Mouse (Mus musculus): Measurements from ENCODE around the gene Soat2. TPM values are rescaled to one million over a fixed set of nuclear protein-coding genes. Genes with fewer than 3 reads are reported as not detected.

The Soat2 gene
- polyA plus RNA-seq, 1 experiment = 5.9 TPM

DNA sequence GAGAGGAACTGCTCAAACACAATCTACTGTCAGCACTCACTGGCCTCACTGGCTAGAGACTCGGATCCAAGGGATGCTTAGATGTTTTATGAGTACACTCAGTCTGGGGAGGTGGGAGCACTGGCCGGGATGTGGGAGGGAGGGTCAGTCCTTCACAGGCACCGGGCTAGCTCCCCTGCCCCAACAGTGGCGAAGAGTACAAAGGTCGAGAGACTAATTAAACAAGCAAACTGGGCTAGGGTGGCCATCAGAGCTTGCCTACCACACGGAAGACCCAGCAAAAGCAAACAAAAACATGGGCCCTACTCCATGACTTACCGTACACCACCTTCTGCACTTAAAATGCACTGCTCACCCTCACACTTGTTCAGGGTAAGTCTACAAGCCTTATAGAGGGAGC lies 41.4 kb downstream of the Soat2 start:
- no peak for TF ChIP-seq GATA1 (IDR thresholded peaks at IDR 0.05; ENCODE audit: low read length)

DNA sequence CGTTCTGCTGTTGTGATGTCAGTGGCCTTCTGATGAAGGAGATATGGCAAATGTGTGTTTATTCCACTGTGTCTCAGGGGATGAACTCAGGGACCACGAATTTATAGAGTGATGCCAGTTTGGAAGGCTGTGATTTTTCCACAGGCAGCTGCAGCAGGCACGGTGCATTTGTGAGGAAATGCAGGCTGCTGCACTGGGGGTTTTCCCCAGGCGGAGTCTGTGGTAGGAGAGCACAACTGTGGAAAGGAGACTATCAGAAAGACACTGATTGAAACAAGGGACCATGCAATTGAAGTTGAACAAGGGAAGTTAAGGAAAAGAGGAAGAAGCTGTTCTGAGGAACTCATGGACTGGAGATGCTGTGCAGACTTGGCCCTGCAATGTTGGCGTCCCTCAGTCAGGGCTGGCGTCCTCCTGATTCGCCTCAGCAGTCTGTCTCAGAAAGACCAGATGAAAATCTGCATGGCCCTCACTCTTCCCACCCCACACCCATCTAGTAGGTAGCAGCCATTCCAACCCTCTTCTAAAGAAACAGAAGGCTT lies 42.0 kb downstream of the Soat2 start:
- no peak for TF ChIP-seq GATA1 (IDR thresholded peaks at IDR 0.05; ENCODE audit: low read length)

DNA sequence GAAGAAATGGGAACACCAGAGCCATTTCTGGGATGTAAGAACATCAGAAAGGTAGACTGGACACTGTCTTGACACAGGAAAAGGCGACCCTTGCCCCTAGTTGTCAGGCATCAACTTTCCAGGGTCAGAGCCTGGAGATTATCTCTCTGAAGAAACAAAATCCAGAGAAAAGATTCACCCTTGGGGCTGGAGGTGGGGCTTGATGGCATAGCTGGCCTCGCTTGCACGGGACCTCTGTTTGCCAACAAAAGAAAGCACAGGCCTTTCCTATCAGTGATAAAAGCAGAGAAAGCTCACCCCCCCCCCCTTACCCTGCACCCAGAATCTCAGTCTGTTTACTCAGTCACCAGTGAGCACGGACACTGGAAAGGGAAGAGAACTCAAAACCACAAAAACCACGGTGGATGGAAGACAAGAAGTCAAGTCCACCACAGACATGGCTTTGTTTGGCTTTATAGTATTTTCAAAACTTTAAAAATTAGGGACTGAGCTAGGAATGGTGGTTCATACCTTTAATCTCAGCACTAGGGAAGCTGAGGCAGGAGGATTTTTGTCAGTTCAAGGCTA lies 42.6 kb downstream of the Soat2 start:
- TF ChIP-seq GATA1 (IDR thresholded peaks at IDR 0.05; ENCODE audit: low read length) = no peak

- TF ChIP-seq GATA1 (IDR thresholded peaks at IDR 0.05; ENCODE audit: low read length) = no peak
Observed at GRCm38 (mm10) chr15:102193652-102194051, 43.3 kb downstream of the Soat2 start.

DNA sequence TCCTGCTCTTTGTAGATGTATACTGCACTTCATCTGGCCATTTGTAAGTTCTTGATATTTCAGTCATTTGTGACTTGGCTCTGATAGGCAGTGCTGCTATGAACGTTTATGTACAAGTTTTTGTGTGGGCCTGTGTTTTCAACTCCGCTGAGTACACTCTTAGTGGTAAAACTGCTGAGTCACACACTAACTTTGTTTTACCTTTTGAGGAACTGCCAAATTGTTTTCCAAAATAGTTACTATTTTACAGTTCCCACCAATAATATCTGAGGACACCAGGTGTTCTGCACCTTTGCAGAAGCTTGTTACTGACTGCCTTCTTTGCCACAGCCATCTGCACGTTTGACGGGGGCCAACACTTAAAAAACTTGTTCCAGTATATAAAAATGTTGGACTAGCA lies 44.1 kb downstream of the Soat2 start:
- TF ChIP-seq GATA1 (IDR thresholded peaks at IDR 0.05; ENCODE audit: low read length) = no peak

GRCm38 (mm10) chr15:102195373-102195772 lies 45.0 kb downstream of the Soat2 start:
- TF ChIP-seq GATA1 (IDR thresholded peaks at IDR 0.05; ENCODE audit: low read length) = no peak

DNA sequence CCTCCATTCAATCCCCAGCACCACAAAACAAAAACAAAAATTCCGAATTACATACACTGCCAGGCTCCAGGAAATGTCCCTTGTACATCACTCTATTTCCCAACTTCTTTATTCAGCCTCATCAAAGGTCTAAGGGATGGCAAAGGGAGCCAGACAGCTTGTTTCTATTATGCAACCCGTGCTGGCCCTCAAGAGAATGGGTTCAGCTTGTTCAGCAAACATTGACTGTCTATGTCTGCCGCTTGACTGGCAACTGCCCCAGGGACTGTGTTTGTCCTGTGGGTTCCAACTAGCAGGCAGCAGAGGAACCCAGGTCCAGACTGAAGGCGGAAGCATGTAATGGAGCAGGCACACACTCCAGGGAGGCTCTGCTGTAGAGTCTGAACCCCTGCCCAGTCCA lies 48.5 kb downstream of the Soat2 start:
- TF ChIP-seq GATA1 (IDR thresholded peaks at IDR 0.05; ENCODE audit: low read length) = no peak

GRCm38 (mm10) chr15:102202971-102203834 lies 52.9 kb downstream of the Soat2 start, which contains the start of gene Zfp740:
TSS of gene Zfp740 (plus strand) at chr15:102203249.
- no peak for TF ChIP-seq GATA1 (IDR thresholded peaks at IDR 0.05; ENCODE audit: low read length)

DNA sequence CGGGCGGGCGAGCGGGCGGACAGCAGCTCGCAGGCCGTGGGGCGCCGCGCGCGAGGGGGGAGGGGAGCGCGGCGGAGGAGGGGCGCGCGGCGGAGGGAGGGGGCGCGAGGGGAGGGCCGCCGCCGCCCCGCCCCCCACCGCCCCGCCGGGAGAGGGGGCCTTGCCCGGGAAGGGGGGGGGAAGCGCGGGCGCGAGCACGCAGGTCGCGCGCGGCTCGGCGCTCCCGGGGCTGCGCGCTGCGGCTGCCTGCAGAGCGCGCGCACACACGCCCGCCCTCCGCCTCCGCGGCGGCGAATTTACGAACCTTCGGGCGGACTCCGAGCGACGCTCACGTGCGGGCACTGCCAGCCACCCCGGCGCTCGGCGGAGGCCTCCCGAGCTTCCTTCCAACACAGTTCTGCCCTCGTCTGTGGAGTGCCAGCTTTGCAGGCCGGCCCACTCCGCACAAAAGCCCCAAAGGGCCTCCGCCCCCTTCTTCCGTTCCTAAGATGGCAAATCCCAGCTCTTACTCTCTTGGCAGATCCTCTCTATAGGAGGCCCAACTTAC lies 53.6 kb downstream of the Soat2 start:
- TF ChIP-seq GATA1 (IDR thresholded peaks at IDR 0.05; ENCODE audit: low read length) = no peak

DNA sequence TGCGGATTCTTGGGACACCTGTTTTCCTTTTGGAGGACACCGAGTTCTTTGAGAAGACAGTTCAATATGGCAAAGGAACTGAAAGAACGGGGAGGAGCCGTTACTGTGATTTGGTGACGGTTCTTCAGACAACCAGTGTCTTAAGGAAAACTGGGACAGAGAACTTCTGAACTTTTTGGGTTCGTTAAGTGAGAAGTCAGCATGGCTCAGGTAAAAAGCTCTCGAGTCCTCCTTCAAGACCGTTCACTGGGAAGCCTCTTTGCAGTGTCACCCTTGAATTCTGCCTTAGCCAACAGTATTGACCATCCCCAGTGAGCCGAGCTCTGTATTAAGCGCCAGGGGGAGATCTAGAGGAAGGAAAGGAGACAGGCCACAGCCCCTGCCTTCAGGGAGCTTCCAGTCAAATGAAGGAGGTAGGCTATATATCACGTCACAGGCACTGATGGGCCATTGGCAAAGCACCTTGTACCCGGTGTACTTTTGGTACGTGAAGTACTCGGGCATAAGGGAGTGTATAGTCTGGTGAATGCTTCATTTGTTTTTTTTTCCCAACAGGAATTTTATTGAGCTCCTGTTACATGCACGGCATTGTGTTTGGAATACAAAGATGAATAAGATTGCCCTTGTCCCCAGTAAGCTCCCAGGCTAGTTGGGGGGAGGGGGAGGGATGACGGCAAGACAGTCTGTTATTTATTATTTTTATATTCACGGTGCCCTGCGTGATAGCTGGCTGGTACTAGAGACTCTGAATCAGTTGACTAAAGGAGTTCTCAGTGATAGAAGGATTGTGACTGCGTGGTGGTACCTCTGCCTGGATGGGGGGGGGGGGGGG lies 54.6 kb downstream of the Soat2 start, which contains the start of gene Csad:
Gene Csad, minus strand, starts transcription at position 51 of the 832 bp plus-strand sequence.
- TF ChIP-seq GATA1 (IDR thresholded peaks at IDR 0.05; ENCODE audit: low read length) = no peak

- no peak for TF ChIP-seq GATA1 (IDR thresholded peaks at IDR 0.05; ENCODE audit: low read length)
Observed at GRCm38 (mm10) chr15:102205779-102206178, 55.5 kb downstream of the Soat2 start.

GRCm38 (mm10) chr15:102207351-102207750 lies 57.0 kb downstream of the Soat2 start:
- TF ChIP-seq GATA1 (IDR thresholded peaks at IDR 0.05; ENCODE audit: low read length) = no peak

GRCm38 (mm10) chr15:102208092-102208561 lies 57.8 kb downstream of the Soat2 start:
- peak; percentile 96 for TF ChIP-seq GATA1 (IDR thresholded peaks at IDR 0.05; ENCODE audit: low read length)

GRCm38 (mm10) chr15:102209114-102209513 lies 58.8 kb downstream of the Soat2 start:
- TF ChIP-seq GATA1 (IDR thresholded peaks at IDR 0.05; ENCODE audit: low read length) = no peak

GRCm38 (mm10) chr15:102210816-102211215 lies 60.5 kb downstream of the Soat2 start:
- TF ChIP-seq GATA1 (IDR thresholded peaks at IDR 0.05; ENCODE audit: low read length) = no peak

Data from G1E-ER4 (cell line).